Mouse (Mus musculus) adrenal gland, postnatal 25 days (tissue): ENCODE measurements around the gene Eefsec. TPM values are rescaled to one million over a fixed set of nuclear protein-coding genes. Genes with fewer than 3 reads are reported as not detected.
A peak's percentile ranks its signal among the peaks of the same experiment; 100 is the strongest.

Source experiments
- DNase-seq: peaks from one replicate; pipeline ENCODE4 v3.0.0; 2021; ENCODE audit warnings: mixed read lengths
- total RNA-seq: library from RNA; stranded (reverse); gene quantifications from 2 replicates; pipeline ENCODE4 v1.2.3, GENCODE M21; 2021

Eefsec gene
- total RNA-seq, 1 experiment from 2014 or later = 16.6 TPM

- DNase-seq = no peak
These were observed 30.1 kb downstream of the Eefsec start for GRCm38 (mm10) chr6:88416130-88416758.

- no peak for DNase-seq
These were observed 33.7 kb downstream of the Eefsec start for GRCm38 (mm10) chr6:88412604-88413003.

- DNase-seq = no peak
These were observed 36.8 kb downstream of the Eefsec start for GRCm38 (mm10) chr6:88409492-88409891.

- no peak for DNase-seq
These were observed 45.9 kb downstream of the Eefsec start for GRCm38 (mm10) chr6:88400451-88400850.

GRCm38 (mm10) chr6:88397985-88398384 is 48.4 kb downstream of the Eefsec start:
- DNase-seq = no peak

- no peak for DNase-seq
These were observed 57.4 kb downstream of the Eefsec start for GRCm38 (mm10) chr6:88388946-88389345.

- DNase-seq = no peak
These were observed 58.3 kb downstream of the Eefsec start for GRCm38 (mm10) chr6:88387836-88388724.

- DNase-seq = no peak
These were observed 61.8 kb downstream of the Eefsec start for GRCm38 (mm10) chr6:88384420-88385053.

- no peak for DNase-seq
These were observed 62.6 kb downstream of the Eefsec start for GRCm38 (mm10) chr6:88383734-88384133.

- no peak for DNase-seq
These were observed 66.6 kb downstream of the Eefsec start for GRCm38 (mm10) chr6:88379756-88380155.

GRCm38 (mm10) chr6:88378829-88379228 is 67.5 kb downstream of the Eefsec start:
- DNase-seq = no peak

- DNase-seq = peak; percentile 25
These were observed 72.1 kb downstream of the Eefsec start for GRCm38 (mm10) chr6:88374247-88374646.

- peak; percentile 43 for DNase-seq
These were observed 76.3 kb downstream of the Eefsec start for GRCm38 (mm10) chr6:88369851-88370635.

GRCm38 (mm10) chr6:88363475-88364012 is 82.8 kb downstream of the Eefsec start:
- no peak for DNase-seq

GRCm38 (mm10) chr6:88361096-88361495 is 85.2 kb downstream of the Eefsec start:
- no peak for DNase-seq

- no peak for DNase-seq
These were observed 88.1 kb downstream of the Eefsec start for GRCm38 (mm10) chr6:88358210-88358609.

- no peak for DNase-seq
These were observed 90.5 kb downstream of the Eefsec start for GRCm38 (mm10) chr6:88355866-88356265.

- no peak for DNase-seq
These were observed 93.8 kb downstream of the Eefsec start for GRCm38 (mm10) chr6:88352541-88352940.

- no peak for DNase-seq
These were observed 99.6 kb downstream of the Eefsec start for GRCm38 (mm10) chr6:88346776-88347175.

- DNase-seq = no peak
These were observed 101.0 kb downstream of the Eefsec start for GRCm38 (mm10) chr6:88345311-88345710.

- DNase-seq = peak; percentile 84
These were observed 102.6 kb downstream of the Eefsec start for GRCm38 (mm10) chr6:88343485-88344450.
